Mouse (Mus musculus): ENCODE data around the gene Ddx46. TPM values are rescaled to one million over a fixed set of nuclear protein-coding genes. Genes with fewer than 3 reads are reported as not detected.
"Not testable (repeated sequence)": the region's sequence is repeated elsewhere in the genome, so short reads cannot be mapped to it uniquely, and the experiment has no call there.

Gene Ddx46
- polyA plus RNA-seq, 1 experiment = 56.7 TPM

DNA sequence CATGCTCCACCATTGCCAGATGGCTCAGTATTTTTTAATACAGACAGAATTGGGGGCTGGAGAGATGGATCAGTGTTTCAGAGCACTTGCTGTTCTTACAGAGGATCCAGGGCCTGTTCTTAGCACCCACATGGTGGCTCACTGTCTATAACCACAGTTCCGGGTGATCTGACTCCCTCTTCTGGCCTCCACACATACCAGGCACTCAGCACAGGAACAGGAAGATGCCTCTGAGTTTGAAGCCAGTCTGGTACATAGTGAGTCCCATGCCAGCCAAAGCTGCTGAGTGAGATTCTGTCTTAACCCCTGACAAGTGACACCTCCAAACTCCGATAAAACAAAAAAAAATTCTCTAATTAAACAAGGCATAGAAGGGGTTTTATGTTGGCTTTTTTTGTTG, 14.6 kb upstream of the Ddx46 start:
- Histone ChIP-seq H3K4me1 (ENCODE audit: control insufficient read depth, insufficient read depth, low read length) (no peaks in the 10 kb centered on the region; the same call in 1 of the 2 replicates), H3K4me3 (replicated peaks; ENCODE audit: control insufficient read depth, low read depth, low read length) (no peak overlapping the region), H3K27ac (ENCODE audit: control insufficient read depth, insufficient read depth, low read depth, low read length, poor library complexity) (no peak overlapping the region)
- TF ChIP-seq POLR2A (IDR thresholded peaks at IDR 0.05; ENCODE audit: borderline replicate concordance, control insufficient read depth, low read depth, low read length) = no peak
- TF ChIP-seq CTCF (IDR thresholded peaks at IDR 0.05; ENCODE audit: control insufficient read depth, insufficient read depth, low read length) = no peak
- 67% methylated on average over 2 of the region's 2 CpGs for WGBS

GRCm38 (mm10) chr13:55622156-55622648, 12.6 kb upstream of the Ddx46 start:
- 3% methylated on average over 20 of the region's 20 CpGs for WGBS
- not testable (repeated sequence) for H3K27ac ChIP-seq (ENCODE audit: control insufficient read depth, insufficient read depth, low read depth, low read length, poor library complexity); H3K4me1 ChIP-seq (ENCODE audit: control insufficient read depth, insufficient read depth, low read length)
- peak overlapping the region; percentile 74 for H3K4me3 ChIP-seq (replicated peaks; ENCODE audit: control insufficient read depth, low read depth, low read length)
- TF ChIP-seq POLR2A (IDR thresholded peaks at IDR 0.05; ENCODE audit: borderline replicate concordance, control insufficient read depth, low read depth, low read length) = 0 out of 2 replicates have a peak, but pooled peaks have one; percentile 9

DNA sequence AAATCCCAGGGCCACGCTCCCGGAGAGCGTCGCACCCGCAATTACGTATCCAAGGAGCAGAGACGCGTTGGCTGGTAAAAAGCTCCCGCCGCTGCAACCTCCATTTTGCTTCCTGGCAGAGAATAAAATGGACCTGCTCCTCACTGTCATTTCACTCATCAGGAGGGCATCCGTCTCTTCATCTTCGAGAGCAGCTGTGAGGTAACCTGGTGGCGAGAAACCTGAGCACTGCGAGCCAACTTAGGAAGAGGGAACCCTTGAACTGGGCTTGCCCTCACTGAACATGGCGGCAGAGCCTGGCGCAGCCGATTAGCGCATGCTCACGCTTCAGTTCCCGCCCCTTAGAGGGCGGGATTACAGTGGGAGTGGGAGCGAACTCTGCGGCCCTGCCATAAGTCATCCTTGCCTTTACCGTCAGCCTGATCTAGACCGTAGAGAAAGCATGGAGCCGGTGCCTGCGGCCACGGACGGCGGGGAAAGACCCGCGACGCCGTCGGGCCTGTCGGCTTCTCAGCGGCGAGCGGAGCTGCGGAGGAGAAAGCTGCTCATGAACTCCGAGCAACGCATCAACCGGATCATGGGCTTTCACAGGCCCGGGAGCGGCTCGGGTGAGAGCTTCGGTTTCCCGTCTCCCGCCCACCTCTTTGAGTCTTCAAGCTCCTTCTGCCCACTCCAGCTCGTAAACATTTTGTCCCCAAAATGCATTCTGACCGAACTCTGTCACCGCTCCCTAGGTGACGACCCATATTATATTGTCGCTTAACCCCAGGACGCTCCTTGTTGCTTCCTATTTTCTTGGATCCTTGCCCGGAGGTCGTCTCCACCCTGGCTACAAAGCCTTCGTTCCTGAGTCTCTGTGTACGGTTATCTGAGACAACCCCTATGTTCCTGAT, 11.9 kb upstream of the Ddx46 start, which contains the start of gene Caml:
Caml (plus strand) TSS at position 357 of the 893 bp plus-strand sequence.
- TF ChIP-seq POLR2A (IDR thresholded peaks at IDR 0.05; ENCODE audit: borderline replicate concordance, control insufficient read depth, low read depth, low read length) (peak; percentile 74; the same call in 1 of the 2 replicates), CTCF (IDR thresholded peaks at IDR 0.05; ENCODE audit: control insufficient read depth, insufficient read depth, low read length) (no peak)
- H3K4me3 ChIP-seq (replicated peaks; ENCODE audit: control insufficient read depth, low read depth, low read length) = peak within 1 kb of the TSS; percentile 74
- H3K27ac ChIP-seq (ENCODE audit: control insufficient read depth, insufficient read depth, low read depth, low read length, poor library complexity) = peak within 1 kb of the TSS; percentile 63
- H3K4me1 ChIP-seq (ENCODE audit: control insufficient read depth, insufficient read depth, low read length) = no peaks in the 10 kb centered on the region; the same call in 1 of the 2 replicates
- under 1% methylated on average over 59 of the region's 59 CpGs for WGBS

- TF ChIP-seq POLR2A (IDR thresholded peaks at IDR 0.05; ENCODE audit: borderline replicate concordance, control insufficient read depth, low read depth, low read length) (no peak), CTCF (IDR thresholded peaks at IDR 0.05; ENCODE audit: control insufficient read depth, insufficient read depth, low read length) (no peak)
- Histone ChIP-seq H3K4me3 (replicated peaks; ENCODE audit: control insufficient read depth, low read depth, low read length) (peak overlapping the region; percentile 87), H3K27ac (ENCODE audit: control insufficient read depth, insufficient read depth, low read depth, low read length, poor library complexity) (peak overlapping the region; percentile 56), H3K4me1 (ENCODE audit: control insufficient read depth, insufficient read depth, low read length) (no peaks in the 10 kb centered on the region; the same call in 1 of the 2 replicates)
- WGBS = under 1% methylated on average over 40 of the region's 40 CpGs
These were observed 332 bp downstream of the Ddx46 start for GRCm38 (mm10) chr13:55635146-55635571.

DNA sequence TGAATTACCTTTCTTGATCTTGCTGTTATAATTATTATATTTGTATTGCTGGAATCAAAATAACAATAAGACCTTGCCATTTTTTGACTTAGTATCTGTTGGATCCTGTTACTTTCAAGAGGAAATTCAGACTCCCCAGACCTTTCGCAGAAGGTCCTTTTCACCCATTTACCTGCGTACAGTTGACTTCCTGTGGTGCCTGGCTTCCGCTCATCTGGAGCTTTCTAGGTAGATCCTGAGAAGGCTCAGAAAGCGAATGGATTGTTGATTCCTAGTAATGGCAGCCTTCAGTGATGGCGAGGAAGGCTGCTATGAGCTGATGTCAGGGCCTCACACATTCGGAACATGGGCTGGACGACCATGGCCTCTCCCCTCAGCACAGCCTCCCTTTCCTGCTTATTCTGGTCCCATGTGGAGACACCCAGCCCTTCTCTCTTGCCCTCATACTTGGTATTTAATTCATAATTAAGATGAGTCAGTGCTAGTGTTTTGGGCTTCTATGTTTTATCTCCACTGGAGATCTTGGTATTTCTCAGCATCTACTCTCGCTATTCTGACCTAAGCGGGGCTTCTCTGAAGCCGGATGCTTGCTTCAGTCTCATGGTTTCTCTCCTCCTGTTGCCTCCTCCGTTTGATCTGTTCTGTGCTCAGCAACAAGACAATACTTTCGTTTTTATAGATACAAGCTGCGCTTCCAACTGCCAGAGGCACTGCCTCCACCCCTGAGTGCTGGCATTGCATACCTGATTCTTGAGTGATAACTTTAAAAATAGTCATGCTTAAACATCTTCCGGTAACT, 1.6 kb downstream of the Ddx46 start:
- Histone ChIP-seq H3K4me1 (ENCODE audit: control insufficient read depth, insufficient read depth, low read length) (no peaks in the 10 kb centered on the region; the same call in 1 of the 2 replicates), H3K27ac (ENCODE audit: control insufficient read depth, insufficient read depth, low read depth, low read length, poor library complexity) (no peak overlapping the region), H3K4me3 (replicated peaks; ENCODE audit: control insufficient read depth, low read depth, low read length) (no peak overlapping the region)
- TF ChIP-seq POLR2A (IDR thresholded peaks at IDR 0.05; ENCODE audit: borderline replicate concordance, control insufficient read depth, low read depth, low read length) (no peak), CTCF (IDR thresholded peaks at IDR 0.05; ENCODE audit: control insufficient read depth, insufficient read depth, low read length) (no peak)
- WGBS = 85% methylated on average over 14 of the region's 14 CpGs

DNA sequence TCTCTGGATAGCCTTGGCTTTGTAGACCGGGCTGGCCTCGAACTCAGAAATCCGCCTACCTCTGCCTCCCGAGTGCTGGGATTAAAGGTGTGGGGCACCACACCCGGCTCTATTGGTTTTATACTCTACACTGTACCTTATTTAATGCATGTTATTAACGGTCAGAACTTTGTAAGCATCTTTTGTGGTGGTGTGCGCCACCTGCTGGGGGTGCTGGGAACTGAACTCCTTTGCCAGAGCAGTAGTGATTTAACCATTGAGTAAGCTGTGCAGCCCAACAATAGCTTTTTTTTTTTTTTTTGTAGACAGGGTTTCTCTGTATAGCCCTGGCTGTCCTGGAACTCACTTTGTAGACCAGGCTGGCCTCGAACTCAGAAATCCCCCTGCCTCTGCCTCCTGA, 5.7 kb downstream of the Ddx46 start:
- peak; percentile 92 for TF ChIP-seq CTCF (IDR thresholded peaks at IDR 0.05; ENCODE audit: control insufficient read depth, insufficient read depth, low read length)
- not testable (repeated sequence) for H3K27ac ChIP-seq (ENCODE audit: control insufficient read depth, insufficient read depth, low read depth, low read length, poor library complexity); H3K4me3 ChIP-seq (replicated peaks; ENCODE audit: control insufficient read depth, low read depth, low read length); H3K4me1 ChIP-seq (ENCODE audit: control insufficient read depth, insufficient read depth, low read length)
- WGBS = 32% methylated on average over 8 of the region's 8 CpGs

DNA sequence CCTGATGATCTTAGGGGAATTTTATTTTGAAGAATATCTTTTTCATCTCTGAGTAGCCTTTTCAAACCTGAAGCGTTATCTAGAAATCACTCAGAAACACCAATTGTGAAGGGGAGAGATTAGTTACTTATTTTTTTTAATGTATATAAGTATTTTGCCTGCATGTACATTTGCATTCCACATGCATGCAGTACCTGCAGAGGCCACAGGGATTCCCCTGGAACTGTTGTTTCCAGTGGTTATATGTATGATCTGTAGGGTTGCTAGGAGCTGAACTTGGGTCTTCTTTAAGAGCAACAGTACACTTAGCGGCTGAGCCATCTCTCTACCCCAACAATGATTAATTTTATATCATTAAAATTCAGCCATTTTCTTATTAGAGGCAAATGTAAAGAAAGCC, 9.7 kb downstream of the Ddx46 start:
- H3K27ac ChIP-seq (ENCODE audit: control insufficient read depth, insufficient read depth, low read depth, low read length, poor library complexity) = no peak overlapping the region
- WGBS = 89% methylated on average over 2 of the region's 2 CpGs
- TF ChIP-seq POLR2A (IDR thresholded peaks at IDR 0.05; ENCODE audit: borderline replicate concordance, control insufficient read depth, low read depth, low read length) = no peak
- no peak for TF ChIP-seq CTCF (IDR thresholded peaks at IDR 0.05; ENCODE audit: control insufficient read depth, insufficient read depth, low read length)
- no peak overlapping the region for H3K4me3 ChIP-seq (replicated peaks; ENCODE audit: control insufficient read depth, low read depth, low read length)
- no peaks in the 10 kb centered on the region for H3K4me1 ChIP-seq (ENCODE audit: control insufficient read depth, insufficient read depth, low read length)

DNA sequence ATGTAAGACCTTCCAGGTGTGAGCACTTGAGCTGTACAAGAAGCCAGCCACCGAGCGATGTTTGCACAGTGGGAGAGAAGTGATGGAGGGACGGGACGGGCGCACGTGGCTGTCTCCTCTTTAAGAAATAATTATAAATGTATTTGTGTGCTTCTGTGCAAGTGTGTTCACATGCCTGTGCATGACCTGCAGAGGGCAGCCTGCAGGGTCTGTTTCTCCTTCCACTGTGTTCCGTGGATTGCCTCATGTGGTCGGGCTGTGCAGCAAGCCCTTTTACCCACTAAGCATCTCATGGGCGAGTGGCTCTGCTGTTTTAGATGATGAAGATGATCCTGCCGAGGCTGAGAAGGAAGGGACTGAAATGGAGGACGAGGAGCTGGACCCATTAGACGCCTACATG, 15.3 kb downstream of the Ddx46 start:
- no peak for TF ChIP-seq CTCF (IDR thresholded peaks at IDR 0.05; ENCODE audit: control insufficient read depth, insufficient read depth, low read length)
- no peak for TF ChIP-seq POLR2A (IDR thresholded peaks at IDR 0.05; ENCODE audit: borderline replicate concordance, control insufficient read depth, low read depth, low read length)
- no peak overlapping the region for H3K27ac ChIP-seq (ENCODE audit: control insufficient read depth, insufficient read depth, low read depth, low read length, poor library complexity)
- H3K4me1 ChIP-seq (ENCODE audit: control insufficient read depth, insufficient read depth, low read length) = no peaks in the 10 kb centered on the region
- WGBS = 89% methylated on average over 12 of the region's 12 CpGs
- no peak overlapping the region for H3K4me3 ChIP-seq (replicated peaks; ENCODE audit: control insufficient read depth, low read depth, low read length)

Measured in bone marrow, adult 2 months (tissue).